Mouse (Mus musculus): Measurements from ENCODE around the gene Vmn1r229. TPM values are rescaled to one million over a fixed set of nuclear protein-coding genes. Genes with fewer than 3 reads are reported as not detected.

The Vmn1r229 gene
- not detected in 2 replicates for polyA plus RNA-seq (2016; fragmentation: Nextera tagmentation; extraction: Ambion mirVana)

- DNase-seq (ENCODE audit: low spot score) = no peak
- Histone ChIP-seq H3K27me3 (ENCODE audit: insufficient read depth, poor library complexity, severe bottlenecking) (no peaks in the 10 kb centered on the region), H3K36me3 (no peaks in the 10 kb centered on the region), H3K4me3 (no peak within 1 kb of the TSS), H3K27ac (no peak within 1 kb of the TSS), H3K4me1 (replicated peaks) (no peaks in the 10 kb centered on the region), H3K9me3 (peaks cover 27% of the 10 kb centered on the region; the same call in 1 of the 2 replicates)
- 79% methylated on average over 1 of the region's 1 CpGs for whole genome bisulfite sequencing
Observed at GRCm38 (mm10) chr17:20811255-20811654, at the start of gene Vmn1r229. Vmn1r229 (plus strand) TSS chr17:20811555.

- no peak for DNase-seq (ENCODE audit: low spot score)
- no peaks in the 10 kb centered on the region for H3K36me3 ChIP-seq
- H3K4me1 ChIP-seq (replicated peaks) = no peaks in the 10 kb centered on the region
- H3K4me3 ChIP-seq = no peak within 1 kb of the TSS
- H3K27me3 ChIP-seq (ENCODE audit: insufficient read depth, poor library complexity, severe bottlenecking) = no peaks in the 10 kb centered on the region
- H3K9me3 ChIP-seq = peaks cover 27% of the 10 kb centered on the region
- no peak within 1 kb of the TSS for H3K27ac ChIP-seq
Observed at GRCm38 (mm10) chr17:20786057-20786456, 25.3 kb upstream of the Vmn1r229 start, which contains the start of gene Vmn1r228. Vmn1r228 (minus strand) TSS chr17:20786157.

GRCm38 (mm10) chr17:20840144-20840543 is 28.8 kb downstream of the Vmn1r229 start, which contains the start of gene Vmn1r230:
Vmn1r230 (plus strand) TSS chr17:20840444.
- no peaks in the 10 kb centered on the region for H3K27me3 ChIP-seq (ENCODE audit: insufficient read depth, poor library complexity, severe bottlenecking)
- no peak within 1 kb of the TSS for H3K4me3 ChIP-seq
- no peak for DNase-seq (ENCODE audit: low spot score)
- peaks cover 6% of the 10 kb centered on the region; the same call in 1 of the 2 replicates for H3K9me3 ChIP-seq
- WGBS = 16% methylated on average over 1 of the region's 1 CpGs
- no peaks in the 10 kb centered on the region for H3K4me1 ChIP-seq (replicated peaks)
- H3K27ac ChIP-seq = no peak within 1 kb of the TSS
- no peaks in the 10 kb centered on the region for H3K36me3 ChIP-seq

Other genes starting within 250 kb of the Vmn1r229 start
- gene Vmn2r109, start 246.8 kb upstream of the Vmn1r229 start, polyA plus RNA-seq (2016; fragmentation: Nextera tagmentation; extraction: Ambion mirVana) = not detected in 2 replicates
- gene Vmn2r110, start 215.1 kb upstream of the Vmn1r229 start, polyA plus RNA-seq (2016; fragmentation: Nextera tagmentation; extraction: Ambion mirVana) = 0.02 and 0.03 TPM in 2 replicates
- not detected in 2 replicates for gene Fpr-rs3, start 186.7 kb upstream of the Vmn1r229 start, polyA plus RNA-seq (2016; fragmentation: Nextera tagmentation; extraction: Ambion mirVana)
- not detected in 2 replicates for gene Vmn1r226, start 128.7 kb upstream of the Vmn1r229 start, polyA plus RNA-seq (2016; fragmentation: Nextera tagmentation; extraction: Ambion mirVana)
- gene Vmn1r227, start 81.7 kb upstream of the Vmn1r229 start, polyA plus RNA-seq (2016; fragmentation: Nextera tagmentation; extraction: Ambion mirVana) = not detected in 2 replicates
- gene Vmn1r228, start 25.4 kb upstream of the Vmn1r229 start, polyA plus RNA-seq (2016; fragmentation: Nextera tagmentation; extraction: Ambion mirVana) = not detected in 2 replicates
- gene Vmn1r230, start 28.9 kb downstream of the Vmn1r229 start, polyA plus RNA-seq (2016; fragmentation: Nextera tagmentation; extraction: Ambion mirVana) = not detected in 2 replicates
- not detected in 2 replicates for gene Vmn1r231, start 93.5 kb downstream of the Vmn1r229 start, polyA plus RNA-seq (2016; fragmentation: Nextera tagmentation; extraction: Ambion mirVana)
- gene Vmn1r232, start 108.2 kb downstream of the Vmn1r229 start, polyA plus RNA-seq (2016; fragmentation: Nextera tagmentation; extraction: Ambion mirVana) = not detected in 2 replicates
- gene Ppp2r1a, start 133.8 kb downstream of the Vmn1r229 start, polyA plus RNA-seq (2016; fragmentation: Nextera tagmentation; extraction: Ambion mirVana) = 507 and 597 TPM in 2 replicates
- not detected in 2 replicates for gene Vmn1r233, start 184.9 kb downstream of the Vmn1r229 start, polyA plus RNA-seq (2016; fragmentation: Nextera tagmentation; extraction: Ambion mirVana)
- gene Zfp160, start 197.3 kb downstream of the Vmn1r229 start, polyA plus RNA-seq (2016; fragmentation: Nextera tagmentation; extraction: Ambion mirVana) = 12.0 and 16.3 TPM in 2 replicates

Data from hindbrain, embryonic 10.5 days (tissue).